Mouse (Mus musculus): Measurements from ENCODE around the gene Prkrip1. TPM values are rescaled to one million over a fixed set of nuclear protein-coding genes. Genes with fewer than 3 reads are reported as not detected.
"Not testable (repeated sequence)": the region's sequence is repeated elsewhere in the genome, so short reads cannot be mapped to it uniquely, and the experiment has no call there.

Gene Prkrip1
- polyA plus RNA-seq, 1 experiment from 2014 or later = 60.3 TPM

- H3K9ac ChIP-seq = no peak overlapping the region
- 75% methylated on average over 11 of the region's 11 CpGs for WGBS
- no peak overlapping the region for H3K27ac ChIP-seq (ENCODE audit: low read depth)
- H3K36me3 ChIP-seq (ENCODE audit: insufficient read depth) = no peaks in the 10 kb centered on the region
- no peaks in the 10 kb centered on the region for H3K27me3 ChIP-seq (ENCODE audit: insufficient read depth, low read length)
- DNase-seq (no peak), ATAC-seq (ENCODE audit: insufficient read depth) (no peak)
- H3K4me2 ChIP-seq = no peak overlapping the region
- no peak for TF ChIP-seq CTCF (IDR thresholded peaks at IDR 0.05; ENCODE audit: low read depth)
- H3K9me3 ChIP-seq (ENCODE audit: low read depth, low read length) = no peaks in the 10 kb centered on the region; the same call in 1 of the 2 replicates
- no peak overlapping the region for H3K4me3 ChIP-seq (ENCODE audit: low read depth, low read length)
- H3K4me1 ChIP-seq (ENCODE audit: insufficient read depth) = no peaks in the 10 kb centered on the region
Observed at GRCm38 (mm10) chr5:136163807-136164474, 34.8 kb downstream of the Prkrip1 start.

GRCm38 (mm10) chr5:136160084-136160483, 38.7 kb downstream of the Prkrip1 start:
- H3K36me3 ChIP-seq (ENCODE audit: insufficient read depth); H3K4me3 ChIP-seq (ENCODE audit: low read depth, low read length); ATAC-seq (ENCODE audit: insufficient read depth); H3K27ac ChIP-seq (ENCODE audit: low read depth); H3K27me3 ChIP-seq (ENCODE audit: insufficient read depth, low read length); H3K9me3 ChIP-seq (ENCODE audit: low read depth, low read length); H3K4me1 ChIP-seq (ENCODE audit: insufficient read depth); H3K9ac ChIP-seq; DNase-seq; H3K4me2 ChIP-seq: not testable (repeated sequence)
- WGBS = 89% methylated on average over 11 of the region's 12 CpGs

GRCm38 (mm10) chr5:136155399-136155798, 43.4 kb downstream of the Prkrip1 start:
- H3K9me3 ChIP-seq (ENCODE audit: low read depth, low read length) = no peaks in the 10 kb centered on the region
- DNase-seq (no peak), ATAC-seq (ENCODE audit: insufficient read depth) (no peak)
- H3K4me2 ChIP-seq = no peak overlapping the region
- H3K27ac ChIP-seq (ENCODE audit: low read depth) = no peak overlapping the region
- TF ChIP-seq CTCF (IDR thresholded peaks at IDR 0.05; ENCODE audit: low read depth) = no peak
- WGBS = 71% methylated on average over 5 of the region's 5 CpGs
- H3K9ac ChIP-seq = no peak overlapping the region
- H3K36me3 ChIP-seq (ENCODE audit: insufficient read depth) = no peaks in the 10 kb centered on the region
- no peaks in the 10 kb centered on the region for H3K27me3 ChIP-seq (ENCODE audit: insufficient read depth, low read length)
- no peaks in the 10 kb centered on the region for H3K4me1 ChIP-seq (ENCODE audit: insufficient read depth)
- H3K4me3 ChIP-seq (ENCODE audit: low read depth, low read length) = no peak overlapping the region

GRCm38 (mm10) chr5:136152365-136152764, 46.4 kb downstream of the Prkrip1 start:
- H3K4me3 ChIP-seq (ENCODE audit: low read depth, low read length) = no peak overlapping the region

DNA sequence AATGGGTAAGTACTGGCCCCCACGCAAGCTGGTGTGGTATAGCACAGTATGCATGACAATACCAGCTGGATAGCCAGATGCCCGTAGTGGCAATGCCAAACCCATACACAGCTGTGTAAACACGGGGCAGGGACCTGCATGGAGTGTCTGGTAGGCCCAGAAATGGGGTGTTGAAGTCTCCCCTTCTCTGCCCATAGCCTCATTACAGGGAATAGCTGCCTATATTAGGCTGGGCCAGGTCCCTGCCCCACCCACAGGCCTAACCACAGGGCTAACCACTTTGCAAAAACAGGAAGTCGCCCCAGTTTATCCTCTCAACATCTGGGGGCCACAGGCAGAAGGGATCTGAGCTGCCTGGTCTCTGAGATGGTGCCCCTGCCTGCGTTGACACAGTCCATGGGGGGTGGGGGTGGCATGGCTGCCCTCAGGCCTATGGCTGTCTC, 49.6 kb downstream of the Prkrip1 start:
- H3K9me3 ChIP-seq (ENCODE audit: low read depth, low read length); H3K4me2 ChIP-seq; H3K4me1 ChIP-seq (ENCODE audit: insufficient read depth); H3K9ac ChIP-seq; H3K27ac ChIP-seq (ENCODE audit: low read depth); H3K36me3 ChIP-seq (ENCODE audit: insufficient read depth); ATAC-seq (ENCODE audit: insufficient read depth); DNase-seq; H3K4me3 ChIP-seq (ENCODE audit: low read depth, low read length); H3K27me3 ChIP-seq (ENCODE audit: insufficient read depth, low read length): not testable (repeated sequence)
- 66% methylated on average over 5 of the region's 5 CpGs for WGBS

More at GRCm38 (mm10) chr5:136152365-136152764, 46.4 kb downstream of the Prkrip1 start:
- WGBS = 74% methylated on average over 8 of the region's 8 CpGs
- Histone ChIP-seq H3K27ac (ENCODE audit: low read depth) (no peak overlapping the region), H3K4me2 (no peak overlapping the region), H3K4me1 (ENCODE audit: insufficient read depth) (no peaks in the 10 kb centered on the region), H3K9ac (no peak overlapping the region), H3K9me3 (ENCODE audit: low read depth, low read length) (no peaks in the 10 kb centered on the region), H3K36me3 (ENCODE audit: insufficient read depth) (no peaks in the 10 kb centered on the region), H3K27me3 (ENCODE audit: insufficient read depth, low read length) (no peaks in the 10 kb centered on the region)
- DNase-seq (no peak), ATAC-seq (ENCODE audit: insufficient read depth) (no peak)
- TF ChIP-seq CTCF (IDR thresholded peaks at IDR 0.05; ENCODE audit: low read depth) = no peak

- no peak for DNase-seq
- no peaks in the 10 kb centered on the region for H3K36me3 ChIP-seq (ENCODE audit: insufficient read depth)
- no peak overlapping the region for H3K27ac ChIP-seq (ENCODE audit: low read depth)
- no peak for ATAC-seq (ENCODE audit: insufficient read depth)
- no peak overlapping the region for H3K4me3 ChIP-seq (ENCODE audit: low read depth, low read length)
- no peak for TF ChIP-seq CTCF (IDR thresholded peaks at IDR 0.05; ENCODE audit: low read depth)
- H3K27me3 ChIP-seq (ENCODE audit: insufficient read depth, low read length) = no peaks in the 10 kb centered on the region
- H3K4me2 ChIP-seq = no peak overlapping the region
- 69% methylated on average over 8 of the region's 8 CpGs for WGBS
- H3K9me3 ChIP-seq (ENCODE audit: low read depth, low read length) = no peaks in the 10 kb centered on the region
- H3K4me1 ChIP-seq (ENCODE audit: insufficient read depth) = no peaks in the 10 kb centered on the region
- no peak overlapping the region for H3K9ac ChIP-seq
Observed at GRCm38 (mm10) chr5:136147704-136148103, 51.1 kb downstream of the Prkrip1 start.

DNA sequence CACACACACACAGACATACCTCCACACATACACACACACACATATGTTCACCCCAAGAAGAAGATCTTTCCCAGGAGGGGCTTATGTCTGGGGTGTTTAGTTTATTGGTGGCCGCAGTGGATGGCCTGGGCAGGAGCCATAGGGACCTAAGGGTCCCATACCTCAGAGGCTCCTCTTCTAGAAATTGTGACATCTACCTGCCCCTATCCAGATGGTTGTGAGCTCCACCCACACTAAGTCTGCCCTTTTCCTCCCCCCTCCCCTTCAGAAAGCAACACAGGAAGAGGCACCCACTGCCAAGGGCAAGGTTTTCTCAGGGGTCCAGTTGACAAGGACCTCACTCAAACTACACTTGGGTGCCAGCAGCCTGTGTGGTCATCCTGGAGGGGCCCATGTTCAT, 51.8 kb downstream of the Prkrip1 start:
- no peaks in the 10 kb centered on the region for H3K9me3 ChIP-seq (ENCODE audit: low read depth, low read length)
- no peak overlapping the region for H3K9ac ChIP-seq
- DNase-seq = no peak
- no peak overlapping the region for H3K4me3 ChIP-seq (ENCODE audit: low read depth, low read length)
- no peaks in the 10 kb centered on the region for H3K4me1 ChIP-seq (ENCODE audit: insufficient read depth)
- WGBS = 82% methylated on average over 1 of the region's 1 CpGs
- no peak for TF ChIP-seq CTCF (IDR thresholded peaks at IDR 0.05; ENCODE audit: low read depth)
- no peak overlapping the region for H3K27ac ChIP-seq (ENCODE audit: low read depth)
- no peak for ATAC-seq (ENCODE audit: insufficient read depth)
- no peaks in the 10 kb centered on the region for H3K27me3 ChIP-seq (ENCODE audit: insufficient read depth, low read length)
- H3K4me2 ChIP-seq = no peak overlapping the region
- peaks cover 5% of the 10 kb centered on the region; the same call in 1 of the 2 replicates for H3K36me3 ChIP-seq (ENCODE audit: insufficient read depth)
